Mouse (Mus musculus): ENCODE measurements around the gene a. TPM values are rescaled to one million over a fixed set of nuclear protein-coding genes. Genes with fewer than 3 reads are reported as not detected.
"Not testable (repeated sequence)": the region's sequence is repeated elsewhere in the genome, so short reads cannot be mapped to it uniquely, and the experiment has no call there.

The a gene
- polyA plus RNA-seq, 1 experiment from 2014 or later, result not detected

- peak; percentile 84 for ATAC-seq (ENCODE audit: borderline replicate concordance, extremely low read depth, low FRiP score, low TSS enrichment)
- no peaks in the 10 kb centered on the region for H3K9me3 ChIP-seq
- peak overlapping the region; percentile 89 for H3K4me2 ChIP-seq
- H3K9ac ChIP-seq, result peak overlapping the region; percentile 39
- H3K4me3 ChIP-seq, result peak overlapping the region; percentile 45
- no peaks in the 10 kb centered on the region for H3K27me3 ChIP-seq
- under 1% methylated on average over 22 of the region's 22 CpGs for WGBS
- H3K36me3 ChIP-seq, result no peaks in the 10 kb centered on the region
- peaks cover 5% of the 10 kb centered on the region; the same call in 1 of the 2 replicates for H3K4me1 ChIP-seq
- peak overlapping the region; percentile 79 for H3K27ac ChIP-seq
Observed at GRCm38 (mm10) chr2:155019673-155020072, 228.5 kb downstream of the a start.

- H3K36me3 ChIP-seq; H3K27me3 ChIP-seq; H3K9ac ChIP-seq; H3K27ac ChIP-seq; H3K4me1 ChIP-seq; H3K9me3 ChIP-seq; ATAC-seq (ENCODE audit: borderline replicate concordance, extremely low read depth, low FRiP score, low TSS enrichment); H3K4me3 ChIP-seq: not testable (repeated sequence)
- peak overlapping the region; percentile 89; the same call in 1 of the 2 replicates for H3K4me2 ChIP-seq
- 40% methylated on average over 20 of the region's 20 CpGs for WGBS
Observed at GRCm38 (mm10) chr2:155020247-155020826, 229.1 kb downstream of the a start.

- WGBS, result 41% methylated on average over 7 of the region's 7 CpGs
- no peak overlapping the region for H3K4me3 ChIP-seq
- no peaks in the 10 kb centered on the region for H3K9me3 ChIP-seq
- no peak overlapping the region for H3K27ac ChIP-seq
- no peak overlapping the region for H3K4me2 ChIP-seq
- no peak overlapping the region for H3K9ac ChIP-seq
- peaks cover 15% of the 10 kb centered on the region for H3K4me1 ChIP-seq
- no peaks in the 10 kb centered on the region for H3K27me3 ChIP-seq
- H3K36me3 ChIP-seq, result no peaks in the 10 kb centered on the region
- no peak for ATAC-seq (ENCODE audit: borderline replicate concordance, extremely low read depth, low FRiP score, low TSS enrichment)
Observed at GRCm38 (mm10) chr2:155030831-155031230, 239.6 kb downstream of the a start.

GRCm38 (mm10) chr2:155032938-155033710 is 241.9 kb downstream of the a start:
- peak overlapping the region; percentile 30 for H3K4me2 ChIP-seq
- no peaks in the 10 kb centered on the region for H3K27me3 ChIP-seq
- H3K9me3 ChIP-seq, result no peaks in the 10 kb centered on the region
- no peak overlapping the region for H3K27ac ChIP-seq
- no peak overlapping the region for H3K4me3 ChIP-seq
- peaks cover 15% of the 10 kb centered on the region for H3K4me1 ChIP-seq
- H3K36me3 ChIP-seq, result no peaks in the 10 kb centered on the region
- no peak overlapping the region for H3K9ac ChIP-seq
- 14% methylated on average over 19 of the region's 19 CpGs for WGBS
- peak; percentile 78; the same call in 1 of the 2 replicates for ATAC-seq (ENCODE audit: borderline replicate concordance, extremely low read depth, low FRiP score, low TSS enrichment)

- H3K4me3 ChIP-seq, result no peak overlapping the region
- 38% methylated on average over 4 of the region's 4 CpGs for WGBS
- peaks cover 4% of the 10 kb centered on the region; the same call in 1 of the 2 replicates for H3K4me1 ChIP-seq
- ATAC-seq (ENCODE audit: borderline replicate concordance, extremely low read depth, low FRiP score, low TSS enrichment), result no peak
- no peak overlapping the region for H3K4me2 ChIP-seq
- H3K27ac ChIP-seq, result no peak overlapping the region
- no peaks in the 10 kb centered on the region for H3K9me3 ChIP-seq
- no peaks in the 10 kb centered on the region for H3K27me3 ChIP-seq
- H3K36me3 ChIP-seq, result no peaks in the 10 kb centered on the region
- H3K9ac ChIP-seq, result no peak overlapping the region
Observed at GRCm38 (mm10) chr2:155039956-155040355, 248.8 kb downstream of the a start.

- no peak overlapping the region for H3K4me2 ChIP-seq
- peaks cover 4% of the 10 kb centered on the region; the same call in 1 of the 2 replicates for H3K4me1 ChIP-seq
- no peak overlapping the region for H3K27ac ChIP-seq
- 74% methylated on average over 3 of the region's 3 CpGs for WGBS
- no peak overlapping the region for H3K9ac ChIP-seq
- no peaks in the 10 kb centered on the region for H3K27me3 ChIP-seq
- no peaks in the 10 kb centered on the region for H3K36me3 ChIP-seq
- no peak overlapping the region for H3K4me3 ChIP-seq
- no peak for ATAC-seq (ENCODE audit: borderline replicate concordance, extremely low read depth, low FRiP score, low TSS enrichment)
- no peaks in the 10 kb centered on the region for H3K9me3 ChIP-seq
Observed at GRCm38 (mm10) chr2:155044542-155044941, 253.3 kb downstream of the a start.

GRCm38 (mm10) chr2:155045075-155045474 is 253.9 kb downstream of the a start:
- Histone ChIP-seq H3K4me2 (no peak overlapping the region), H3K9me3 (no peaks in the 10 kb centered on the region), H3K36me3 (no peaks in the 10 kb centered on the region), H3K27me3 (no peaks in the 10 kb centered on the region), H3K4me3 (no peak overlapping the region), H3K4me1 (peaks cover 6% of the 10 kb centered on the region), H3K9ac (no peak overlapping the region), H3K27ac (no peak overlapping the region)
- WGBS, result 61% methylated on average over 3 of the region's 3 CpGs
- ATAC-seq (ENCODE audit: borderline replicate concordance, extremely low read depth, low FRiP score, low TSS enrichment), result no peak

GRCm38 (mm10) chr2:155046803-155047202 is 255.6 kb downstream of the a start:
- WGBS, result 78% methylated on average over 2 of the region's 2 CpGs
- no peaks in the 10 kb centered on the region for H3K9me3 ChIP-seq
- peaks cover 14% of the 10 kb centered on the region for H3K4me1 ChIP-seq
- H3K4me3 ChIP-seq, result no peak overlapping the region
- no peaks in the 10 kb centered on the region for H3K36me3 ChIP-seq
- no peak for ATAC-seq (ENCODE audit: borderline replicate concordance, extremely low read depth, low FRiP score, low TSS enrichment)
- H3K27me3 ChIP-seq, result no peaks in the 10 kb centered on the region
- H3K4me2 ChIP-seq, result no peak overlapping the region
- no peak overlapping the region for H3K27ac ChIP-seq
- H3K9ac ChIP-seq, result no peak overlapping the region

GRCm38 (mm10) chr2:155047452-155048178 is 256.4 kb downstream of the a start:
- no peak overlapping the region for H3K4me3 ChIP-seq
- H3K9me3 ChIP-seq, result no peaks in the 10 kb centered on the region
- WGBS, result 68% methylated on average over 7 of the region's 7 CpGs
- no peaks in the 10 kb centered on the region for H3K27me3 ChIP-seq
- H3K9ac ChIP-seq, result no peak overlapping the region
- H3K4me2 ChIP-seq, result no peak overlapping the region
- H3K27ac ChIP-seq, result no peak overlapping the region
- peaks cover 15% of the 10 kb centered on the region for H3K4me1 ChIP-seq
- no peak for ATAC-seq (ENCODE audit: borderline replicate concordance, extremely low read depth, low FRiP score, low TSS enrichment)
- H3K36me3 ChIP-seq, result no peaks in the 10 kb centered on the region

GRCm38 (mm10) chr2:155050108-155050503 is 258.9 kb downstream of the a start:
- peak overlapping the region; percentile 68 for H3K27ac ChIP-seq
- H3K27me3 ChIP-seq, result no peaks in the 10 kb centered on the region
- H3K4me2 ChIP-seq, result peak overlapping the region; percentile 89
- peak; percentile 4; the same call in 1 of the 2 replicates for ATAC-seq (ENCODE audit: borderline replicate concordance, extremely low read depth, low FRiP score, low TSS enrichment)
- peak overlapping the region; percentile 49 for H3K9ac ChIP-seq
- H3K9me3 ChIP-seq, result no peaks in the 10 kb centered on the region
- peak overlapping the region; percentile 53 for H3K4me3 ChIP-seq
- no peaks in the 10 kb centered on the region for H3K36me3 ChIP-seq
- WGBS, result 16% methylated on average over 5 of the region's 5 CpGs
- peaks cover 15% of the 10 kb centered on the region for H3K4me1 ChIP-seq

- no peaks in the 10 kb centered on the region for H3K9me3 ChIP-seq
- H3K4me2 ChIP-seq, result peak overlapping the region; percentile 89
- H3K9ac ChIP-seq, result peak overlapping the region; percentile 49
- H3K4me1 ChIP-seq, result peaks cover 15% of the 10 kb centered on the region
- peak overlapping the region; percentile 53 for H3K4me3 ChIP-seq
- under 1% methylated on average over 45 of the region's 45 CpGs for WGBS
- peak overlapping the region; percentile 82 for H3K27ac ChIP-seq
- no peaks in the 10 kb centered on the region for H3K27me3 ChIP-seq
- ATAC-seq (ENCODE audit: borderline replicate concordance, extremely low read depth, low FRiP score, low TSS enrichment), result peak; percentile 94
- no peaks in the 10 kb centered on the region for H3K36me3 ChIP-seq
Observed at GRCm38 (mm10) chr2:155050504-155051236, 259.5 kb downstream of the a start.
